8 mouse cellular contexts compared by ENCODE assay signal in genomic region chr10:127166404-127166715, GRCm38 (mm10). TPM values are rescaled to one million over a fixed set of nuclear protein-coding genes. Genes with fewer than 3 reads are reported as not detected.
A peak's percentile ranks its signal among the peaks of the same experiment; 100 is the strongest.
DNase-seq lines count a peak whose midpoint lies in the region; ATAC-seq and TF ChIP-seq lines count a peak whose summit lies in the region.

No protein-coding gene starts in this region.

- peak overlapping the region; percentile 99 for H3K4me2 ChIP-seq in heart, embryonic 14.5 days (ENCODE audit: low read length)
- H3K4me2 ChIP-seq in forebrain, embryonic 13.5 days, result peak overlapping the region; percentile 98
- peak overlapping the region; percentile 97 for H3K4me2 ChIP-seq in liver, embryonic 15.5 days

- H3K27me3 ChIP-seq in heart, embryonic 14.5 days (ENCODE audit: control insufficient read depth, insufficient read depth, low read length), result peaks cover 81% of the 10 kb centered on the region
- H3K27me3 ChIP-seq in E14TG2a.4 (ENCODE audit: insufficient read depth, low read length), result peaks cover 70% of the 10 kb centered on the region
- peaks cover 65% of the 10 kb centered on the region for H3K27me3 ChIP-seq in forebrain, embryonic 13.5 days
- H3K27me3 ChIP-seq in liver, embryonic 15.5 days, result peaks cover 71% of the 10 kb centered on the region

- DNase-seq in heart, postnatal 25 days (ENCODE audit: low spot score), result no peak
- no peak for DNase-seq in layer of hippocampus, postnatal 36 days
- DNase-seq in thymus, postnatal 4 days, result no peak
- no peak for DNase-seq in gastrocnemius, postnatal 25 days

- intact Hi-C loops in heart, postnatal 25 days (cut with DNase I), result loop anchor here (2.0 kb wide), 1 partner anchor 44 kb away; no protein-coding TSS in a partner anchor

- H3K4me1 ChIP-seq in heart, embryonic 14.5 days (ENCODE audit: control insufficient read depth in 2 of 2, insufficient read depth in 2 of 2, low read length in 2 of 2), result peaks cover 18 to 39% of the 10 kb centered on the region in 2 experiments
- peaks cover 61% of the 10 kb centered on the region for H3K4me1 ChIP-seq in E14TG2a.4 (replicated peaks; ENCODE audit: low read depth, low read length)
- H3K4me1 ChIP-seq in forebrain, embryonic 13.5 days, result peaks cover 25% of the 10 kb centered on the region
- H3K4me1 ChIP-seq in liver, embryonic 15.5 days (replicated peaks), result peaks cover 66% of the 10 kb centered on the region

- ATAC-seq in heart, embryonic 14.5 days (ENCODE audit: insufficient number of reproducible peaks, insufficient read depth, low FRiP score, low read depth), result no peak
- no peak for ATAC-seq in forebrain, embryonic 13.5 days
- no peak for ATAC-seq in liver, embryonic 15.5 days (ENCODE audit: insufficient read depth)

- 2% methylated on average over 11 of the region's 11 CpGs for WGBS in heart, embryonic 14.5 days
- WGBS in forebrain, embryonic 13.5 days, result 2% methylated on average over 11 of the region's 11 CpGs
- WGBS in liver, embryonic 15.5 days (ENCODE audit: insufficient replicate concordance), result 7% methylated on average over 11 of the region's 11 CpGs

- TF ChIP-seq CTCF in E14TG2a.4 (conservative IDR thresholded peaks at IDR 0.05; ENCODE audit: low read length), result no peak

- H3K9ac ChIP-seq in heart, embryonic 14.5 days (ENCODE audit: low read length), result no peak overlapping the region
- H3K9ac ChIP-seq in forebrain, embryonic 13.5 days, result peak overlapping the region; percentile 87
- H3K9ac ChIP-seq in liver, embryonic 15.5 days, result peak overlapping the region; percentile 69

- H3K36me3 ChIP-seq in heart, embryonic 14.5 days (ENCODE audit: control insufficient read depth, insufficient read depth, low read length), result no peaks in the 10 kb centered on the region
- no peaks in the 10 kb centered on the region for H3K36me3 ChIP-seq in E14TG2a.4 (ENCODE audit: insufficient read depth, low read length)
- no peaks in the 10 kb centered on the region for H3K36me3 ChIP-seq in forebrain, embryonic 13.5 days (ENCODE audit: poor library complexity, severe bottlenecking)
- H3K36me3 ChIP-seq in liver, embryonic 15.5 days (replicated peaks), result peaks cover 4% of the 10 kb centered on the region

- no peak overlapping the region for H3K27ac ChIP-seq in heart, embryonic 14.5 days (replicated peaks in 1 of 2; ENCODE audit: control insufficient read depth in 1 of 2, insufficient read depth in 1 of 2, low read depth in 2 of 2, low read length in 2 of 2)
- peak overlapping the region; percentile 32; the same call in 1 of the 2 replicates for H3K27ac ChIP-seq in forebrain, embryonic 13.5 days
- peak overlapping the region; percentile 76; the same call in 1 of the 2 replicates for H3K27ac ChIP-seq in liver, embryonic 15.5 days (replicated peaks)

- peak overlapping the region; percentile 57 for H3K4me3 ChIP-seq in heart, embryonic 14.5 days (ENCODE audit: control insufficient read depth in 1 of 2, insufficient read depth in 1 of 2, low read depth in 1 of 2, low read length in 2 of 2)
- peak overlapping the region; percentile 86 for H3K4me3 ChIP-seq in E14TG2a.4 (replicated peaks; ENCODE audit: low read length)
- H3K4me3 ChIP-seq in forebrain, embryonic 13.5 days, result peak overlapping the region; percentile 69
- H3K4me3 ChIP-seq in liver, embryonic 15.5 days (replicated peaks), result peak overlapping the region; percentile 65

- no peaks in the 10 kb centered on the region for H3K9me3 ChIP-seq in heart, embryonic 14.5 days (ENCODE audit: control insufficient read depth, low read length)
- no peaks in the 10 kb centered on the region for H3K9me3 ChIP-seq in E14TG2a.4 (ENCODE audit: low read length)
- no peaks in the 10 kb centered on the region for H3K9me3 ChIP-seq in forebrain, embryonic 13.5 days (replicated peaks)
- H3K9me3 ChIP-seq in liver, embryonic 15.5 days (replicated peaks), result no peaks in the 10 kb centered on the region

RNA-seq across cellular contexts. Expression of gene B4galnt1, which starts 1.3 kb away (rescaled TPM):
- polyA plus RNA-seq in heart, embryonic 14.5 days (2014; fragmentation: Nextera tagmentation; extraction: Ambion mirVana), result 1.5 and 2.0 TPM in 2 replicates
- 1 to 10 TPM; 1.5 to 1.6 TPM for total RNA-seq in heart, postnatal 25 days (2021)
- polyA plus RNA-seq in forebrain, embryonic 13.5 days (2015; fragmentation: Nextera tagmentation; extraction: Ambion mirVana), result 15.7 and 16.7 TPM in 2 replicates
- 19.3 and 21.0 TPM in 2 replicates for polyA plus RNA-seq in liver, embryonic 15.5 days (2015; fragmentation: Nextera tagmentation; extraction: Ambion mirVana)
- 100 to 1,000 TPM; 115 to 123 TPM for total RNA-seq in layer of hippocampus, postnatal 36 days (2021)
- total RNA-seq in gastrocnemius, postnatal 25 days (2021), result under 1 TPM; 0.78 to 1.00 TPM

RNA-seq across cellular contexts. Expression of gene Slc26a10, which starts 14.1 kb away (rescaled TPM):
- 17.4 and 19.3 TPM in 2 replicates for polyA plus RNA-seq in heart, embryonic 14.5 days (2014; fragmentation: Nextera tagmentation; extraction: Ambion mirVana)
- total RNA-seq in heart, postnatal 25 days (2021), result 10 to 100 TPM; 18.2 to 29.2 TPM
- 0.93 and 1.1 TPM in 2 replicates for polyA plus RNA-seq in forebrain, embryonic 13.5 days (2015; fragmentation: Nextera tagmentation; extraction: Ambion mirVana)
- polyA plus RNA-seq in liver, embryonic 15.5 days (2015; fragmentation: Nextera tagmentation; extraction: Ambion mirVana), result 2.1 and 3.2 TPM in 2 replicates
- total RNA-seq in layer of hippocampus, postnatal 36 days (2021), result 10 to 100 TPM; 15.6 to 27.2 TPM
- 1 to 10 TPM; 3.3 to 6.5 TPM for total RNA-seq in gastrocnemius, postnatal 25 days (2021)

RNA-seq across cellular contexts. Expression of gene Arhgef25, which starts 23.5 kb away (rescaled TPM):
- 18.2 and 22.8 TPM in 2 replicates for polyA plus RNA-seq in heart, embryonic 14.5 days (2014; fragmentation: Nextera tagmentation; extraction: Ambion mirVana)
- total RNA-seq in heart, postnatal 25 days (2021), result 10 to 100 TPM; 10.9 to 12.7 TPM
- 24.3 and 25.8 TPM in 2 replicates for polyA plus RNA-seq in forebrain, embryonic 13.5 days (2015; fragmentation: Nextera tagmentation; extraction: Ambion mirVana)
- polyA plus RNA-seq in liver, embryonic 15.5 days (2015; fragmentation: Nextera tagmentation; extraction: Ambion mirVana), result 5.4 and 5.8 TPM in 2 replicates
- total RNA-seq in layer of hippocampus, postnatal 36 days (2021), result 100 to 1,000 TPM; 359 to 363 TPM
- total RNA-seq in gastrocnemius, postnatal 25 days (2021), result 1 to 10 TPM; 8.7 to 9.3 TPM

RNA-seq across cellular contexts. Expression of gene Dtx3, which starts 29.2 kb away (rescaled TPM):
- polyA plus RNA-seq in heart, embryonic 14.5 days (2014; fragmentation: Nextera tagmentation; extraction: Ambion mirVana), result 73.3 and 75.7 TPM in 2 replicates
- 10 to 100 TPM; 26.3 to 28.6 TPM for total RNA-seq in heart, postnatal 25 days (2021)
- 150 and 155 TPM in 2 replicates for polyA plus RNA-seq in forebrain, embryonic 13.5 days (2015; fragmentation: Nextera tagmentation; extraction: Ambion mirVana)
- polyA plus RNA-seq in liver, embryonic 15.5 days (2015; fragmentation: Nextera tagmentation; extraction: Ambion mirVana), result 16.7 and 16.9 TPM in 2 replicates
- total RNA-seq in layer of hippocampus, postnatal 36 days (2021), result 100 to 1,000 TPM; 238 TPM
- 10 to 100 TPM; 18.9 to 19.6 TPM for total RNA-seq in gastrocnemius, postnatal 25 days (2021)

RNA-seq across cellular contexts. Expression of gene Pip4k2c, which starts 45.0 kb away (rescaled TPM):
- polyA plus RNA-seq in heart, embryonic 14.5 days (2014; fragmentation: Nextera tagmentation; extraction: Ambion mirVana), result 17.6 and 22.8 TPM in 2 replicates
- total RNA-seq in heart, postnatal 25 days (2021), result 10 to 100 TPM; 23.3 to 24.6 TPM
- polyA plus RNA-seq in forebrain, embryonic 13.5 days (2015; fragmentation: Nextera tagmentation; extraction: Ambion mirVana), result 18.8 and 19.5 TPM in 2 replicates
- 41.9 and 45.1 TPM in 2 replicates for polyA plus RNA-seq in liver, embryonic 15.5 days (2015; fragmentation: Nextera tagmentation; extraction: Ambion mirVana)
- total RNA-seq in layer of hippocampus, postnatal 36 days (2021), result 10 to 100 TPM; 91.1 to 95.7 TPM
- total RNA-seq in gastrocnemius, postnatal 25 days (2021), result 1 to 10 TPM; 4.7 to 6.9 TPM

Comparison
In these comparisons a context has a peak if more than half of its experiments do, and no peak if none do; other contexts are left out.
1. H3K27ac ChIP-seq: peak in forebrain, embryonic 13.5 days (single experiment) and liver, embryonic 15.5 days (single experiment); none in heart, embryonic 14.5 days (0 of 2).
2. RNA of gene B4galnt1, which starts 1.3 kb away (total RNA-seq): 115 to 123 TPM in layer of hippocampus, postnatal 36 days; 1.5 to 1.6 TPM in heart, postnatal 25 days and 0.78 to 1.00 TPM in gastrocnemius, postnatal 25 days; every median in the first group is over 10 times any median in the second.
3. RNA of gene Arhgef25, which starts 23.5 kb away (total RNA-seq): 359 to 363 TPM in layer of hippocampus, postnatal 36 days; 10.9 to 12.7 TPM in heart, postnatal 25 days and 8.7 to 9.3 TPM in gastrocnemius, postnatal 25 days; every median in the first group is over 10 times any median in the second.
4. Peak in every context shown above with its lines, with median percentiles within 50 percentile points of each other: H3K4me2 ChIP-seq and H3K4me3 ChIP-seq.